Mouse (Mus musculus): ENCODE measurements at regions not wholly inside any gene's neighbourhood (a gene's known extent, or its start where the extent isn't known, plus 50 kb on each side); places are given as distances from the start of the nearest gene placed in this dataset.

DNA sequence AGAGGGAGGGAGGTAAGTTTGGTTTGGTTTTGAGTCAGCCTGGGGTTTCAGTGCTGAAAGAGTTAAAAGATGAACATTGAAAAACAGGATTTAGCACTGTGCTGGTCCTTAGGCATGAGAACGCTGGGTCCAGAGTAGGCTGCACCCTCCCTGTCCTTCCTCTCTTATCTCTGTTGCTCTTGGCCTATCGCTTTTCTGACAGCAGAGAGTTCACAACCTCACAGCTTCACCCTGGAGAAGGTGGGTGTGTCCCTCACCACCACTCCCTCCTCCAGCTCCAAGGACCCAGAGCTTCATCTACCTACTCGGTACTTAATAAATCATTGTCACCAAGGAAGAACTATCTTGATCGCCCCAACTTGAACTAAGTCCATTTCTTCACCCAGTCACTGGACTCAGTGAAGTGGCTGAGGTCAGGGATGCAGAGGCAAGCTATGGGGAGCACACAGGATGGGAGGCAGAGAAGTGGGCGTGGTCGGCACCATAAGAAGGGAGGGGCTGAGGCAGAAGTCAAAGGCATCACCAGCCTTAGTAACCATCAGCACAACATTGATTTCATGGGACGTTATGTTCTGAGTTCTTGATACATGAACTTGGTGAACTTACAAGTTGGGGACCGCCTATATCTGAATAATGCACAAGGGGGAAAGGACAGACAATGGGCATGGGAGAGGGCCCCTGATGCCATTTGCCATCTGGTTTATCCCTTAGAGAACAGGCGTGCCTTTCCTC, 574.5 kb downstream of the Synb start:
- no peak overlapping the region for H3K9ac ChIP-seq (replicated peaks)
- WGBS (ENCODE audit: insufficient replicate concordance) = 53% methylated on average over 9 of the region's 9 CpGs
- ATAC-seq (ENCODE audit: insufficient read depth) = no peak

DNA sequence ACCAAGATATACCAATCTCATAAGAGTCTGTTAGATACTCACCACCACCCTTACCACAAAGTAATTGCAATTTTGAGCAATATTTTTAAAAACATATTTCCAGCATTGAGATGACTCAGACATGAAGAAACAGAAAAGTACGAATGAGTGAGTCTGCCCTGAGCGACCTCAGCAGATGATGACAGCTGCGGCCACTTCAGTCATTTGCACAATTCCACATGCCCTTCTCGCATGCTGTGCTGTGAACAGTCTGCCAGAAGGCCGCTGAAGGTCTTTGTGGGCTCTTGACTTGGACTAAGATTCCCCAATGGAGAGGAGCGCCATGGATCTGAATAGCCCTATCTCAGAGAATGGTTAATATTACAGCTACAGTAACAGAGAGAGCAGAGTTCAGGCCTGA, 575.3 kb downstream of the Synb start:
- TF ChIP-seq EP300 (IDR thresholded peaks at IDR 0.05; ENCODE audit: low read depth) = no peak
- TF ChIP-seq CTCF (IDR thresholded peaks at IDR 0.05; ENCODE audit: low read depth) = no peak
- Histone ChIP-seq H3K27me3 (ENCODE audit: control insufficient read depth, insufficient read depth, low read length) (no peaks in the 10 kb centered on the region), H3K36me3 (replicated peaks; ENCODE audit: control insufficient read depth, insufficient read depth, low read depth) (no peaks in the 10 kb centered on the region), H3K4me1 (replicated peaks; ENCODE audit: control insufficient read depth in 2 of 2, insufficient read depth in 2 of 2, low read length in 1 of 2) (no peaks in the 10 kb centered on the region), H3K9me3 (ENCODE audit: control insufficient read depth, low read length) (no peaks in the 10 kb centered on the region), H3K27ac (no peak overlapping the region), H3K9ac (replicated peaks) (no peak overlapping the region), H3K4me3 (ENCODE audit: insufficient read depth in 1 of 2, low read depth in 2 of 2, low read length in 2 of 2) (no peak overlapping the region), H3K4me2 (ENCODE audit: low read depth) (no peak overlapping the region)
- ATAC-seq (ENCODE audit: insufficient read depth) (no peak), DNase-seq (ENCODE audit: low read depth in 3 of 3, low spot score in 3 of 3) (no peak)
- 73% methylated on average over 6 of the region's 6 CpGs for WGBS (ENCODE audit: insufficient replicate concordance)

More for the DNA sequence above, 574.5 kb downstream of the Synb start:
- DNase-seq (ENCODE audit: low read depth in 3 of 3, low spot score in 3 of 3) = no peak
- H3K27ac ChIP-seq = no peak overlapping the region
- TF ChIP-seq EP300 (IDR thresholded peaks at IDR 0.05; ENCODE audit: low read depth) (no peak), CTCF (IDR thresholded peaks at IDR 0.05; ENCODE audit: low read depth) (no peak)
- no peak overlapping the region for H3K4me2 ChIP-seq (ENCODE audit: low read depth)
- H3K36me3 ChIP-seq (replicated peaks; ENCODE audit: control insufficient read depth, insufficient read depth, low read depth) = no peaks in the 10 kb centered on the region
- H3K4me3 ChIP-seq (ENCODE audit: insufficient read depth in 1 of 2, low read depth in 2 of 2, low read length in 2 of 2) = no peak overlapping the region
- H3K4me1 ChIP-seq (replicated peaks; ENCODE audit: control insufficient read depth in 2 of 2, insufficient read depth in 2 of 2, low read length in 1 of 2) = no peaks in the 10 kb centered on the region
- H3K27me3 ChIP-seq (ENCODE audit: control insufficient read depth, insufficient read depth, low read length) = no peaks in the 10 kb centered on the region
- H3K9me3 ChIP-seq (ENCODE audit: control insufficient read depth, low read length) = no peaks in the 10 kb centered on the region
